In genomic region chr13:3538223-3538968, GRCm38 (mm10) we compare ENCODE assay signal across 8 mouse cellular contexts. TPM values are rescaled to one million over a fixed set of nuclear protein-coding genes. Genes with fewer than 3 reads are reported as not detected.
DNase-seq lines count a peak whose midpoint lies in the region; ATAC-seq and TF ChIP-seq lines count a peak whose summit lies in the region.

No protein-coding gene starts in this region.

- no peak for TF ChIP-seq EP300 in liver, embryonic 14.5 days (IDR thresholded peaks at IDR 0.05; ENCODE audit: low read depth)

- TF ChIP-seq CTCF in E14TG2a.4 (conservative IDR thresholded peaks at IDR 0.05; ENCODE audit: low read length): no peak
- no peak; the same call in 1 of the 2 replicates for TF ChIP-seq CTCF in liver, embryonic 14.5 days (IDR thresholded peaks at IDR 0.05; ENCODE audit: low read depth)
- no peak for TF ChIP-seq CTCF in testis, adult 2 months (IDR thresholded peaks at IDR 0.05; ENCODE audit: control insufficient read depth, insufficient read depth, insufficient replicate concordance, low read depth, low read length)

- H3K4me3 ChIP-seq in E14TG2a.4 (replicated peaks; ENCODE audit: low read length): peak overlapping the region; percentile 97
- H3K4me3 ChIP-seq in forebrain, embryonic 11.5 days (ENCODE audit: low read depth, low read length): peak overlapping the region; percentile 91
- peak overlapping the region; percentile 99 for H3K4me3 ChIP-seq in heart, embryonic 15.5 days
- peak overlapping the region; percentile 78 to 88 for H3K4me3 ChIP-seq in liver, embryonic 14.5 days (ENCODE audit: insufficient read depth in 1 of 2, low read depth in 2 of 2, low read length in 2 of 2)
- H3K4me3 ChIP-seq in testis, adult 2 months (ENCODE audit: control insufficient read depth, low read depth, low read length): peak overlapping the region; percentile 100

- peak; percentile 8 for DNase-seq in brain, embryonic 18.5 days (ENCODE audit: low read depth, low spot score)
- DNase-seq in forebrain, embryonic 11.5 days (ENCODE audit: low spot score): peak; percentile 79
- DNase-seq in kidney, postnatal 14 days: peak; percentile 89
- DNase-seq in liver, embryonic 14.5 days (ENCODE audit: low read depth in 3 of 3, low spot score in 3 of 3): peak in 2 of 3 experiments; percentile 31 to 46
- DNase-seq in natural killer cell, adult 2 months (ENCODE audit: low spot score in 2 of 2): peak; percentile 25 to 31

- peaks cover 34% of the 10 kb centered on the region for H3K36me3 ChIP-seq in E14TG2a.4 (ENCODE audit: insufficient read depth, low read length)
- no peaks in the 10 kb centered on the region for H3K36me3 ChIP-seq in forebrain, embryonic 11.5 days (ENCODE audit: control insufficient read depth, insufficient read depth, low read length)
- no peaks in the 10 kb centered on the region for H3K36me3 ChIP-seq in heart, embryonic 15.5 days
- H3K36me3 ChIP-seq in liver, embryonic 14.5 days (replicated peaks; ENCODE audit: control insufficient read depth, insufficient read depth, low read depth): no peaks in the 10 kb centered on the region
- H3K36me3 ChIP-seq in testis, adult 2 months (ENCODE audit: control insufficient read depth, insufficient read depth, low read length): no peaks in the 10 kb centered on the region

- no peaks in the 10 kb centered on the region for H3K27me3 ChIP-seq in E14TG2a.4 (ENCODE audit: insufficient read depth, low read length)
- no peaks in the 10 kb centered on the region for H3K27me3 ChIP-seq in forebrain, embryonic 11.5 days (ENCODE audit: control insufficient read depth, insufficient read depth, low read length)
- H3K27me3 ChIP-seq in heart, embryonic 15.5 days: no peaks in the 10 kb centered on the region
- H3K27me3 ChIP-seq in liver, embryonic 14.5 days (ENCODE audit: control insufficient read depth, insufficient read depth, low read length): no peaks in the 10 kb centered on the region
- H3K27me3 ChIP-seq in testis, adult 2 months (ENCODE audit: control insufficient read depth, insufficient read depth, low read length): no peaks in the 10 kb centered on the region

- H3K27ac ChIP-seq in forebrain, embryonic 11.5 days (ENCODE audit: low read depth, low read length): peak overlapping the region; percentile 91
- peak overlapping the region; percentile 99 for H3K27ac ChIP-seq in heart, embryonic 15.5 days
- peak overlapping the region; percentile 81 for H3K27ac ChIP-seq in liver, embryonic 14.5 days
- peak overlapping the region; percentile 96 for H3K27ac ChIP-seq in testis, adult 2 months (ENCODE audit: control insufficient read depth, insufficient read depth, low read depth, low read length)

- peak overlapping the region; percentile 59 for H3K4me2 ChIP-seq in forebrain, embryonic 11.5 days (ENCODE audit: low read depth, low read length, severe bottlenecking)
- peak overlapping the region; percentile 76 for H3K4me2 ChIP-seq in heart, embryonic 15.5 days
- peak overlapping the region; percentile 92 for H3K4me2 ChIP-seq in liver, embryonic 14.5 days (ENCODE audit: low read depth)

- no peak for TF ChIP-seq POLR2A in testis, adult 2 months (IDR thresholded peaks at IDR 0.05; ENCODE audit: control insufficient read depth, low read depth, low read length)

- under 1% methylated on average over 59 of the region's 59 CpGs for WGBS in forebrain, embryonic 11.5 days
- under 1% methylated on average over 58 of the region's 59 CpGs for WGBS in heart, embryonic 15.5 days
- under 1% methylated on average over 59 of the region's 59 CpGs for WGBS in liver, embryonic 14.5 days (ENCODE audit: insufficient replicate concordance)

- H3K9ac ChIP-seq in forebrain, embryonic 11.5 days (ENCODE audit: low read length): peak overlapping the region; percentile 96
- H3K9ac ChIP-seq in heart, embryonic 15.5 days: peak overlapping the region; percentile 99
- peak overlapping the region; percentile 81 for H3K9ac ChIP-seq in liver, embryonic 14.5 days (replicated peaks)

- ATAC-seq in forebrain, embryonic 11.5 days (replicated peaks; ENCODE audit: low FRiP score): peak; percentile 64
- peak; percentile 63 for ATAC-seq in heart, embryonic 15.5 days (replicated peaks; ENCODE audit: insufficient number of reproducible peaks, insufficient read depth, low FRiP score, low read depth)
- ATAC-seq in liver, embryonic 14.5 days (ENCODE audit: insufficient read depth): peak; percentile 70

- peaks cover 43% of the 10 kb centered on the region for H3K4me1 ChIP-seq in E14TG2a.4 (replicated peaks; ENCODE audit: low read depth, low read length)
- H3K4me1 ChIP-seq in forebrain, embryonic 11.5 days (replicated peaks; ENCODE audit: control insufficient read depth, insufficient read depth, low read length): peaks cover 16% of the 10 kb centered on the region
- peaks cover 38% of the 10 kb centered on the region for H3K4me1 ChIP-seq in heart, embryonic 15.5 days (replicated peaks)
- H3K4me1 ChIP-seq in liver, embryonic 14.5 days (replicated peaks; ENCODE audit: control insufficient read depth in 2 of 2, insufficient read depth in 2 of 2, low read length in 1 of 2): peaks cover 16 to 19% of the 10 kb centered on the region in 2 experiments
- peaks cover 8% of the 10 kb centered on the region for H3K4me1 ChIP-seq in testis, adult 2 months (ENCODE audit: control insufficient read depth, insufficient read depth, low read length)

- peaks cover 6% of the 10 kb centered on the region for H3K9me3 ChIP-seq in E14TG2a.4 (ENCODE audit: low read length)
- no peaks in the 10 kb centered on the region; the same call in 1 of the 2 replicates for H3K9me3 ChIP-seq in forebrain, embryonic 11.5 days (ENCODE audit: control insufficient read depth, low read length)
- no peaks in the 10 kb centered on the region for H3K9me3 ChIP-seq in heart, embryonic 15.5 days (replicated peaks)
- no peaks in the 10 kb centered on the region for H3K9me3 ChIP-seq in liver, embryonic 14.5 days (ENCODE audit: control insufficient read depth, low read length)

RNA-seq across cellular contexts. Expression of gene Gdi2, which starts 0.5 kb away (rescaled TPM):
- 493 and 502 TPM in 2 replicates for polyA plus RNA-seq in forebrain, embryonic 11.5 days (2014; fragmentation: Nextera tagmentation; extraction: Ambion mirVana)
- 303 and 307 TPM in 2 replicates for polyA plus RNA-seq in heart, embryonic 15.5 days (2015; fragmentation: Nextera tagmentation; extraction: Ambion mirVana)
- 41.5 and 57.2 TPM in 2 replicates for polyA plus RNA-seq in liver, embryonic 14.5 days (2012; rRNA removed)
- 162 and 174 TPM in 2 replicates for polyA plus RNA-seq in liver, embryonic 14.5 days (2014; fragmentation: Nextera tagmentation; extraction: Ambion mirVana)
- polyA plus RNA-seq in testis, adult 2 months (2012; rRNA removed): 214 TPM in 2 replicates

Comparison
In these comparisons a context has a peak if more than half of its experiments do, and no peak if none do; other contexts are left out.
1. Peak in every context shown above with its lines: DNase-seq, ATAC-seq, H3K4me3 ChIP-seq and H3K27ac ChIP-seq.
2. DNase-seq: peak in every context shown above with its lines; median percentile 89 in kidney, postnatal 14 days; 79 in forebrain, embryonic 11.5 days; 38 in liver, embryonic 14.5 days; 28 in natural killer cell, adult 2 months; 8 in brain, embryonic 18.5 days.